Mouse (Mus musculus): ENCODE measurements around the gene Spindoc. TPM values are rescaled to one million over a fixed set of nuclear protein-coding genes. Genes with fewer than 3 reads are reported as not detected.

Spindoc gene
- polyA plus RNA-seq, 1 experiment from 2014 or later: 2.2 TPM

- DNase-seq (peak; percentile 73), ATAC-seq (peak; percentile 64)
- 63% methylated on average over 50 of the region's 51 CpGs for WGBS (ENCODE audit: insufficient replicate concordance)
- peaks cover 22% of the 10 kb centered on the region for H3K36me3 ChIP-seq (replicated peaks; ENCODE audit: insufficient read depth, low read length)
- H3K9ac ChIP-seq (replicated peaks): no peak overlapping the region
- no peaks in the 10 kb centered on the region for H3K27me3 ChIP-seq (ENCODE audit: insufficient read depth, low read length)
- H3K9me3 ChIP-seq (ENCODE audit: low read length): no peaks in the 10 kb centered on the region
- TF ChIP-seq EP300 (IDR thresholded peaks at IDR 0.05; ENCODE audit: low read depth) (no peak), CTCF (IDR thresholded peaks at IDR 0.05; ENCODE audit: low read depth) (no peak)
- H3K4me1 ChIP-seq (ENCODE audit: insufficient read depth): peaks cover 20% of the 10 kb centered on the region
- H3K27ac ChIP-seq (ENCODE audit: low read depth): no peak overlapping the region
- peak overlapping the region; percentile 66 for H3K4me2 ChIP-seq (ENCODE audit: low read depth, low read length)
- H3K4me3 ChIP-seq (ENCODE audit: low read depth, low read length): peak overlapping the region; percentile 15; the same call in 1 of the 2 replicates
Measured at GRCm38 (mm10) chr19:7423028-7423655, 40.3 kb upstream of the Spindoc start.

- DNase-seq (no peak), ATAC-seq (no peak)
- no peak for TF ChIP-seq CTCF (IDR thresholded peaks at IDR 0.05; ENCODE audit: low read depth)
- no peak for TF ChIP-seq EP300 (IDR thresholded peaks at IDR 0.05; ENCODE audit: low read depth)
- 71% methylated on average over 33 of the region's 35 CpGs for WGBS (ENCODE audit: insufficient replicate concordance)
- Histone ChIP-seq H3K36me3 (replicated peaks; ENCODE audit: insufficient read depth, low read length) (peaks cover 17% of the 10 kb centered on the region), H3K9ac (replicated peaks) (no peak overlapping the region), H3K27me3 (ENCODE audit: insufficient read depth, low read length) (no peaks in the 10 kb centered on the region), H3K4me1 (ENCODE audit: insufficient read depth) (peaks cover 21% of the 10 kb centered on the region), H3K4me2 (ENCODE audit: low read depth, low read length) (peak overlapping the region; percentile 66), H3K9me3 (ENCODE audit: low read length) (no peaks in the 10 kb centered on the region), H3K4me3 (ENCODE audit: low read depth, low read length) (0 out of 2 replicates have a peak overlapping the region, but pooled peaks have one; percentile 15), H3K27ac (ENCODE audit: low read depth) (no peak overlapping the region)
Measured at GRCm38 (mm10) chr19:7422656-7423027, 39.8 kb upstream of the Spindoc start.

- DNase-seq (peak; percentile 35), ATAC-seq (no peak)
- no peak for TF ChIP-seq EP300 (IDR thresholded peaks at IDR 0.05; ENCODE audit: low read depth)
- no peak for TF ChIP-seq CTCF (IDR thresholded peaks at IDR 0.05; ENCODE audit: low read depth)
- Histone ChIP-seq H3K4me1 (ENCODE audit: insufficient read depth) (peaks cover 22% of the 10 kb centered on the region), H3K27ac (ENCODE audit: low read depth) (no peak overlapping the region), H3K9ac (replicated peaks) (no peak overlapping the region), H3K9me3 (ENCODE audit: low read length) (no peaks in the 10 kb centered on the region), H3K4me2 (ENCODE audit: low read depth, low read length) (peak overlapping the region; percentile 66), H3K27me3 (ENCODE audit: insufficient read depth, low read length) (peaks cover 5% of the 10 kb centered on the region), H3K4me3 (ENCODE audit: low read depth, low read length) (no peak overlapping the region), H3K36me3 (replicated peaks; ENCODE audit: insufficient read depth, low read length) (peaks cover 9% of the 10 kb centered on the region; the same call in 1 of the 2 replicates)
- 66% methylated on average over 42 of the region's 48 CpGs for WGBS (ENCODE audit: insufficient replicate concordance)
Measured at GRCm38 (mm10) chr19:7421602-7422591, 39.1 kb upstream of the Spindoc start.

GRCm38 (mm10) chr19:7420841-7421601, 38.2 kb upstream of the Spindoc start:
- no peak overlapping the region for H3K9ac ChIP-seq (replicated peaks)
- DNase-seq (no peak), ATAC-seq (no peak)
- H3K4me3 ChIP-seq (ENCODE audit: low read depth, low read length): no peak overlapping the region
- H3K36me3 ChIP-seq (replicated peaks; ENCODE audit: insufficient read depth, low read length): peaks cover 1% of the 10 kb centered on the region; the same call in 1 of the 2 replicates
- no peak overlapping the region for H3K4me2 ChIP-seq (ENCODE audit: low read depth, low read length)
- 82% methylated on average over 27 of the region's 27 CpGs for WGBS (ENCODE audit: insufficient replicate concordance)
- H3K27ac ChIP-seq (ENCODE audit: low read depth): no peak overlapping the region
- no peak for TF ChIP-seq CTCF (IDR thresholded peaks at IDR 0.05; ENCODE audit: low read depth)
- TF ChIP-seq EP300 (IDR thresholded peaks at IDR 0.05; ENCODE audit: low read depth): no peak
- H3K9me3 ChIP-seq (ENCODE audit: low read length): no peaks in the 10 kb centered on the region
- H3K27me3 ChIP-seq (ENCODE audit: insufficient read depth, low read length): peaks cover 13% of the 10 kb centered on the region
- H3K4me1 ChIP-seq (ENCODE audit: insufficient read depth): peaks cover 27% of the 10 kb centered on the region

GRCm38 (mm10) chr19:7420108-7420507, 37.3 kb upstream of the Spindoc start:
- no peak for TF ChIP-seq EP300 (IDR thresholded peaks at IDR 0.05; ENCODE audit: low read depth)
- TF ChIP-seq CTCF (IDR thresholded peaks at IDR 0.05; ENCODE audit: low read depth): no peak
- WGBS (ENCODE audit: insufficient replicate concordance): 68% methylated on average over 12 of the region's 12 CpGs
- Histone ChIP-seq H3K27ac (ENCODE audit: low read depth) (no peak overlapping the region), H3K27me3 (ENCODE audit: insufficient read depth, low read length) (peaks cover 23% of the 10 kb centered on the region), H3K9me3 (ENCODE audit: low read length) (no peaks in the 10 kb centered on the region), H3K9ac (replicated peaks) (no peak overlapping the region), H3K36me3 (replicated peaks; ENCODE audit: insufficient read depth, low read length) (no peaks in the 10 kb centered on the region), H3K4me3 (ENCODE audit: low read depth, low read length) (no peak overlapping the region), H3K4me2 (ENCODE audit: low read depth, low read length) (no peak overlapping the region), H3K4me1 (ENCODE audit: insufficient read depth) (peaks cover 27% of the 10 kb centered on the region)
- DNase-seq: no peak
- ATAC-seq: no peak
